Mouse (Mus musculus): ENCODE results near the gene Ckm.

DNA sequence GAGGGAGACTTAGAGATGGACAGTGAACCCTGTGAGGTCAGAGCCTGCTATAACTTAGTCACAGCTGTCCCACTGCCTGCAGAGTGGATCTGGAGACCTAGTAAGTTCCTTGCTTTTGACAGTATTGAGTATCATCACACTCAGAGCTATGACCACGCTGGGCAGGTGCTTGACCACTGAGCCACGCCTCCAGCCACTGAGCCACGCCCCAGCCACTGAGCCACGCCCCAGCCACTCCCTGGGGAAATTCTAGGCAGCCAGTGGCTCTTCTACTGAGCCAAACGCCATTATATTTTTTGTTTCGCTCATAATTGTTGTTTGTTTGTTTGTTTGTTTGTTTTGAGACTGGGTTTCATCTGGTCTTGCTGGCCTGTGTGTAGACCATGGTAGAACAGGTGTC, 63.1 kb downstream of the Ckm start:
- no peak for TF ChIP-seq POLR2A (IDR thresholded peaks at IDR 0.05; ENCODE audit: insufficient read length, low read depth)
- no peak for TF ChIP-seq TCF12 (IDR thresholded peaks at IDR 0.05; ENCODE audit: insufficient read depth, poor library complexity, severe bottlenecking)
- no peak for TF ChIP-seq POLR2AphosphoS2 (IDR thresholded peaks at IDR 0.05; ENCODE audit: insufficient read length, low read depth)
- TF ChIP-seq REST (IDR thresholded peaks at IDR 0.05; ENCODE audit: insufficient read depth, insufficient read length): no peak
- peak in 2 of 3 experiments; percentile 0 to 36 for TF ChIP-seq MYOD1 (IDR thresholded peaks at IDR 0.05; ENCODE audit: control insufficient read depth in 1 of 3, insufficient read length in 2 of 3, low read depth in 2 of 3)
- TF ChIP-seq MAX (IDR thresholded peaks at IDR 0.05; ENCODE audit: low read depth): no peak
- no peak for TF ChIP-seq SRF (IDR thresholded peaks at IDR 0.05; ENCODE audit: control insufficient read depth, insufficient read length, low read depth)
- TF ChIP-seq E2F4 (IDR thresholded peaks at IDR 0.05; ENCODE audit: insufficient read depth): no peak

All from myocyte (in vitro differentiated cells).